Mouse (Mus musculus): Measurements from ENCODE around the gene Pacs1.
"Not testable (repeated sequence)": the region's sequence is repeated elsewhere in the genome, so short reads cannot be mapped to it uniquely, and the experiment has no call there.

DNA sequence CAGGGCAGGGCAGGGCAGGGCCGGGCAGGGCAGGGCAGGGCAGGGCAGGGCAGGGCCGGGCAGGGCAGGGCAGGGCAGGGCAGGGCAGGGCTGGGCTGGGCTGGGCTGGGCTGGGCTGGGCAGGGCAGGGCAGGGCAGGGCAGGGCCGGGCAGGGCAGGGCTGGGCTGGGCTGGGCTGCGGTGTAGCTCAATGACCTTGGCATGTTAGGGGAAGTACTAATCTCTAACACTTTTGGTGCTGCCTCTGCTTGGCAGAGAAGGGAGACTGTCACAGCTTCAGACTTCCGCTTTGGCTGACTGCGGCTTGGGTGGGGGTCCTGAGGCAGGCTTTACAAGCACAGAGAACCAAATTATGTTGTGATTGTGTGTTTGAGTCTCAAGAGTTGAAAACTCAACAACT lies 123.9 kb downstream of the Pacs1 start:
- TF ChIP-seq CTCF (IDR thresholded peaks at IDR 0.05; ENCODE audit: low read depth); EP300 (optimal IDR thresholded peaks at IDR 0.05): not testable (repeated sequence)
